Mouse (Mus musculus): ENCODE measurements at regions not wholly inside any gene's neighbourhood (a gene's known extent, or its start where the extent isn't known, plus 50 kb on each side); places are given as distances from the start of the nearest gene placed in this dataset.

- in situ Hi-C loops (cut with MboI, MseI): no loop called here
These were observed 805.2 kb downstream of the Olfm4 start for GRCm38 (mm10) chr14:80789131-80789530.

GRCm38 (mm10) chr14:80799370-80799959 lies 815.6 kb downstream of the Olfm4 start:
- in situ Hi-C loops (cut with MboI, MseI): no loop called here

- in situ Hi-C loops (cut with MboI, MseI): no loop called here
These were observed 846.6 kb downstream of the Olfm4 start for GRCm38 (mm10) chr14:80830476-80830875.

- in situ Hi-C loops (cut with MboI, MseI): loop anchor here in 1 of 2 experiments (10.0 kb wide), 1 partner anchor 480 kb away; no protein-coding TSS in a partner anchor
These were observed 860.7 kb downstream of the Olfm4 start for GRCm38 (mm10) chr14:80844550-80844949.

DNA sequence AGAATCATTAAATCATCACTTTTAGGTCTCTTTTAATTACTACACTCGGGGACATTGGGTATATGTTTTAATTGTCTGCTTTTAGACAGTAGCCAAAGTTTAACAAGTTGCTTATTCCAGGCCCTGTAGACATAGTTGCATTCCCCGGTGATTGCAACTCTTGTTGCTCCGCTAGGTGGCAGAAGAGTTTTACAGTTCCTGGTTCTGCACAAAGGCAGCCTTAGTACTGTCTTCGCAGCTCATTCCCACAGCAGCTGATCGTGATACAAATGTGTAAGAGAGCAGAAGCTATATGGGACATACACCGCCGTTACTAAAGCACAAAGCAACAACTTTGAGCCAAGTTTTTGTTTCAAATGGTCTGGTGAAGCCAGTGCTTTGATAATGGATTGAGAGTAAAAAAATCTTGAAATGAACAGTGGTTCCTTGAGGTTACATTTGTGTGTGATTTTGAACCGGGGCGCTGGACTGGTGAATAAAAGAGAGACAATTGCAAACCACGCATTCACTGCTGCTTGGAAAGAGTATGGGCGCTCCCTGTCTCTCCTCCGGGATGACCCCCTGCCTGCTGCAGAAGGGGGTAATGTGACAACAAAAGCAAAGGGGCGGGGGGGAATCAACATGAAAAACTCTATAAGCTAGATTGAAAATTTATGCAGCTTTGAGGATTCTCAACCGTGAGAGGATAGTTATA lies 861.8 kb downstream of the Olfm4 start:
- in situ Hi-C loops (cut with MboI, MseI): loop anchor here in 1 of 2 experiments (10.0 kb wide), 1 partner anchor 481 kb away; no protein-coding TSS in a partner anchor

- in situ Hi-C loops (cut with MboI, MseI): loop anchor here in 1 of 2 experiments (10.0 kb wide), 1 partner anchor 482 kb away; no protein-coding TSS in a partner anchor
These were observed 862.7 kb downstream of the Olfm4 start for GRCm38 (mm10) chr14:80846420-80847083.

All from T-helper 17 cell (primary cell).